Mouse (Mus musculus): ENCODE data around the gene Borcs6.

Gene Borcs6

GRCm38 (mm10) chr11:69103531-69104435 lies 44.3 kb downstream of the Borcs6 start:
- DNase-seq: peak; percentile 5 to 14

DNA sequence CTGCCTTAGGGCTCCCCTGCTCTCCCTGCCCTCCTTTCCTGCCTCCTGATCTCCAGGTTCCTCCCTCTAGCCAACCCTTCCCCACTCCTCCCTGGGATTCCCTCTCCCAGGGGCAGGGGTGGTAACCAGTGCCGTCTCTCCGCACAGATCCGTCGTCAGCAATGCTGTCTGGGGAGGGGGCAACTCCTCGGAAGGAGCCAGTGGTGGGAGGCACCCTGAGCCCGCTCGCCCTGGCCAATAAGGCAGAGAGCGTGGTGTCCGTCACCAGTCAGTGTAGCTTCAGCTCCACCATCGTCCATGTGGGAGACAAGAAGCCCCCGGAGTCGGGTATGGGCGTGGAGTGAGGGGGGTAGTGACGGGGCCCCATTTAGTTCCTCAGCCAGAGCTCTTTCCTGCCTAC lies 45.0 kb downstream of the Borcs6 start:
- peak; percentile 8 to 16 for DNase-seq

DNA sequence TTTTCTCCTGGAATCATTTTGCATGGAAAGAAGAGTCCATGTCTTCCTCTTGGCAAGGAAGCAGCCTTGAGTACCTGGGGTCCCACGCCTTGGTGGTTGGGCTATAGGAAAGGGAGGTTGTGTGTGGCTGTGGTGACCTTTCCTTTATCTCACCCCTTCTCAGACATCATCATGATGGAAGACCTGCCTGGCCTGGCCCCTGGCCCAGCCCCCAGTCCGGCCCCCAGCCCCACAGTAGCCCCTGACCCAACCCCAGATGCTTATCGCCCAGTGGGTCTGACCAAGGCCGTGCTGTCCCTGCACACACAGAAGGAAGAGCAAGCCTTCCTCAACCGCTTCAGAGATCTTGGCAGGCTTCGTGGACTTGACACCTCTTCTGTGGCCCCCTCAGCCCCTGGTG lies 45.7 kb downstream of the Borcs6 start:
- peak in 1 of 2 experiments; percentile 7 for DNase-seq

GRCm38 (mm10) chr11:69105796-69106195 lies 46.3 kb downstream of the Borcs6 start:
- DNase-seq: peak in 1 of 2 experiments; percentile 29

DNA sequence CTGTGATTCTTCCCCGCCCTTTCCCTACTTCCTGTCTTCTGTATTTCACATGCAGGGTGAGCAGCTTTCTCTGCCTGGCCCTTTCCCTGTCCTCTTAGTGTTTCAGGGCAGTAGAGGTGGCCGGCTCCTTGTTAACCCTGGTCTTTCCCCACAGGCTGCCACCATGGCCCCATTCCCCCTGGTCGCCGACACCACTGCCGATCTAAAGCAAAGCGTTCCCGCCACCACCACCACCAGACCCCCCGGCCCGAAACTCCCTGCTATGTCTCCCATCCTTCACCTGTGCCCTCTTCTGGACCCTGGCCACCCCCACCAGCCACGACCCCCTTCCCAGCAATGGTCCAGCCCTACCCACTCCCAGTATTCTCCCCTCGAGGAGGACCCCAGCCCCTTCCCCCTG lies 46.8 kb downstream of the Borcs6 start:
- peak; percentile 29 to 35 for DNase-seq

DNA sequence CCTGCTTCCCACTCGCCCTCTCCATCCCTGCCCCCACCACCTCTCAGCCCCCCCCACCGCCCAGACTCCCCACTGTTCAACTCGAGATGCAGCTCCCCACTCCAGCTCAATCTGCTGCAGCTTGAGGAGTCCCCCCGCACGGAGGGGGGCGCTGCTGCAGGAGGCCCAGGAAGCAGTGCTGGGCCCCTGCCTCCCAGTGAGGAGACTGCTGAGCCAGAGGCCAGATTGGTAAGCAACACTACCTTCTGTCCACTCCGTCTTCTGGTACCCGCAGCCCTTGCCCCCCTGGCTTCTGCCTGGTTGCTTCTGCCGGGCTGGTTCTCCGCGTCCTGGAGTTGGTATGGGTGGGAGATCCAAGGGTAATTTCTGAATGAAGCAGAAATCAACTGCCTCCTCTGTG lies 47.3 kb downstream of the Borcs6 start:
- DNase-seq: no peak

DNA sequence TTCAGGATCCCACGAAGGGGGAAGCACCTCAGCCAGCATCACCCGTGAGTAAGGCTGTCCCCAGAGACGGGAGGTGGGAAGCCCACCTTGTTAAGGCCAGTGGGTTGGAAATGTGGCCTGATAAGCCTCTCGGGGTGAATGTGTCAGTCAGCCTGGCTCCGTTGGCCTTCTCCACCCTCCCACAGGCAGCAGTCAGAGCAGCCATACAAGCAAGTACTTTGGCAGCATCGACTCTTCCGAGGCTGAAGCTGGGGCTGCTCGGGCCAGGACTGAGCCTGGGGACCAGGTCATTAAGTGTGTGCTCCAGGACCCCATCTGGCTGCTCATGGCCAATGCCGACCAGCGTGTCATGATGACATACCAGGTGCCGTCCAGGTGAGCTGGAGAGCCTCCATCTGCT lies 48.2 kb downstream of the Borcs6 start:
- peak; percentile 24 to 33 for DNase-seq

DNA sequence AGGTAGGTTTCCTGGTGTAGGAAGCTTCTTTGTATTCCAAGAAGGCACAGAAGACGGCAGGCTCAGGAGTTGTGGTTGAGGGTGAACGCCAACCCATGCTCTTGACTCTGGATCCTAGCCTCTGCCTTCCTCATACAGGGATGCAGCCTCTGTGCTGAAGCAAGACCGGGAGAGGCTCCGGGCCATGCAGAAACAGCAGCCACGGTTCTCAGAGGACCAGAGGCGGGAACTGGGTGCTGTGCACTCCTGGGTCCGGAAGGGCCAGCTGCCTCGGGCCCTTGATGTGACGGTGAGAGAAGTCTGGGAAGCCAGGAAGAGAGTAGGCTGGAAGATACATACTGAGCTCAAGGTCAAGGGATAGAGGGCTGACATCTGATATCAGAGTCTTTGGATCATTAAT lies 48.7 kb downstream of the Borcs6 start:
- peak; percentile 12 to 15 for DNase-seq

GRCm38 (mm10) chr11:69109032-69109900 lies 49.7 kb downstream of the Borcs6 start:
- DNase-seq: peak; percentile 33 to 34

DNA sequence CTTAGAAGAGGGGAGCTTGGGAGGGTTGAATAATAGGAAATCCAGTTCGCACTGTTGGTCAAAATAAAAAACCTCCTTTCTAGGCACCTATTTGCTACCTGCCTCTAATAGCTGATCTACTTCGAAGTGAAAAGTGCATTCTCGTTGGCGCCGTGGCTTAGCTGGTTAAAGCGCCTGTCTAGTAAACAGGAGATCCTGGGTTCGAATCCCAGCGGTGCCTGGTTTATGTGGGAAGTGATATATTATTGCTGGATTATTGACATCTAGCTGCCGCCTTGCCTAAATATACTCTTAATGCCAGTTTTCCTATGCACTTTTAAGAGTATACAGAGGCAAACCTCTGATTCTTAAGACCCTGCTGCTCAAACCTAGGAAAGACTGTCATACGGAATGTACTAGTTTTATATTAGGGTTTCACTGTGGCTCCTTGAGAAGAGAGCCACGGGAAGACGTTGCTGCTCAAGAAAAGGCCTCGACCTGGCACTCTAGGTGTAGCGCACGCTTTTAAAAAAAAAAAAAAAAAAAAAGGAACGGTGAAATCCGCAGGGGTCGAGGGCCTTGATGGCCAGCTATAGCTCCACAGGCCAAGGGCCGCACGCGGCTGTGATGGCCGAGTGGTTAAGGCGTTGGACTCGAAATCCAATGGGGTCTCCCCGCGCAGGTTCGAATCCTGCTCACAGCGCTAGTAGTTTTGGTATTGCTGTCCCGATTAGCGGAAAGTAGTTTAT lies 51.0 kb downstream of the Borcs6 start:
- peak; percentile 95 for DNase-seq
